Mouse (Mus musculus) gastrocnemius, postnatal 36 days (tissue): ENCODE measurements around the gene Hoxb2. TPM values are rescaled to one million over a fixed set of nuclear protein-coding genes. Genes with fewer than 3 reads are reported as not detected.

Experiments
- DNase-seq, 2 experiments: peaks; one replicate each; pipeline ENCODE4 v3.0.0; 2022
- intact Hi-C: fragments of 180-260 bp; cut with DNase I; formaldehyde crosslinking; loops from one replicate; pipeline ENCODE4 v1.15.1; 2025
- total RNA-seq, 2 experiments: library from RNA; stranded (reverse); gene quantifications; 2 replicates each; pipeline ENCODE4 v1.2.3; 2021

Gene Hoxb2
- total RNA-seq, 2 experiments from 2014 or later: 0.12 TPM; not detected in 1

DNA sequence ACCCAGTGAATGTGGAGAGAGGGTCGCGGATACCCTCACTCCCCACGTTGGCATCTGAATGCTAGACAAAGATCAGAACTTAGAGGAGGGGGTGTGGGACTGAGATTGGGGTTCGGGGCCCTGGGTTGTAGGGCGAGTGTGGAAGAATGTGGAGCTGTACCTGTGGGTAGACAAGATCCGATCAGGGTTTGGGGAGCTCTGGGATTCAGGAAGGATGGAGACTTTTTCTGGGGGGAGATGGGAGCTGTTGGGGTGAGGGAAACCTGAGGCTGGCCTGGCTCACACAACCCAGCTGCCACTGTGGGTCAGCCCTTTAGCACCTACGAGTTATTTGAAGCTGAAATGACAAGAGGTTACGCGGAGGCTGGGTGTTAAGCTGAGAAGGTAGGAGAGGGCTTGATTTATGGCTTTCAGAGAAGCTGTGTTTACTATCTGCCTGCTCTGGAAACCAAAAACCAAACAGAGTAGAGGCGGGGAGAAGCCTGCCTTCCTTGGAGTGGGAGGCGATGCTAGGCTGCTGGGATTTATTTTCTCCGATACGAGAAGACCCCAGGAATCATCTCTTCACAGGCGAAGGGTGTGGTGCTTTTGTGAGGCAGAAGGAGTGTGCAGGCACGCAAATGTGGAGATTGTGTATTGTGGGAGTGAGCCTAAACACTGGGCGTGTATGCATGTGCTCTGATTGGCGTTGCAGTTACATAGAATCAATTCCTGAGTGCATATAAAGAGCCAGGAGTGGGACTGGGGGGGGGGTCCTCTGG lies 16.9 kb upstream of the Hoxb2 start:
- intact Hi-C loops: no loop called here

DNA sequence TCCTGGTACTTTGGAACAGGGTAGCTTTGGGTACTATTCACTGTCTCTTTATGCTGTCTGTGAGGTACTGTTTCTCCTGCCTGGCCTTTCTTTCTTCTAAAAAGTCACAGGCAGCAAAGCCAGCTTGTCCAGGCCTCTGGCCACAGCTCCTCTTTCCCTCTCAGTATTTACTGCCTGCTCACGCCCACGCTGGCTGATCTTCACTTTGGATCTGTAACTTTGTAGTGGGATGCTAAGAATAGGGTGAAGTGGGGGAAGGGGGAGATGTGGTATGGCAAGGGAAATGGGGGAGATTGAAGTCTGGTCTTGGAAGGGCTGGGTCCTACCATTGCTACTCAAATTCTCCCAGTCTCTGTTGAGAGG lies 16.3 kb upstream of the Hoxb2 start:
- intact Hi-C loops: no loop called here
- no peak for DNase-seq

More for the DNA sequence above, 16.9 kb upstream of the Hoxb2 start:
- no peak for DNase-seq

DNA sequence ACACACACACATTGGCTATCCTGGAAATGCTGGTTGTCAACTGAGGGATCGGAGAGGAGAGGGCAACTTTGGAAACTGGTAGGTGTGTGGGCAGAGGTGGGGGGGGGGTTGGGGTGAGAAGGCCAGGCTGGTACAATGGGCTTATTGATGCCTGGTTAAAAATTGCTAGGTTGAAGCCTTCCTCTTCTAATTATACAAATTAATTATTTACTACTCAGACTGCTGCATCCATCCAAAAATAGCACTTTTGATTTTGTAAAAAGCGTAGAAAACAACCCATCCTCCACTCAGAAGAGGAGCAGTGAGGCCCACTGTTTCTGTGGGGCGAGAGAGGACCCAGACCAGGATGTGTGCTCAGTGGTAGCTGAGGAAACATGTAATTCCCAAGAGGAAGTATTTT lies 15.3 kb upstream of the Hoxb2 start:
- intact Hi-C loops: no loop called here
- DNase-seq: no peak

DNA sequence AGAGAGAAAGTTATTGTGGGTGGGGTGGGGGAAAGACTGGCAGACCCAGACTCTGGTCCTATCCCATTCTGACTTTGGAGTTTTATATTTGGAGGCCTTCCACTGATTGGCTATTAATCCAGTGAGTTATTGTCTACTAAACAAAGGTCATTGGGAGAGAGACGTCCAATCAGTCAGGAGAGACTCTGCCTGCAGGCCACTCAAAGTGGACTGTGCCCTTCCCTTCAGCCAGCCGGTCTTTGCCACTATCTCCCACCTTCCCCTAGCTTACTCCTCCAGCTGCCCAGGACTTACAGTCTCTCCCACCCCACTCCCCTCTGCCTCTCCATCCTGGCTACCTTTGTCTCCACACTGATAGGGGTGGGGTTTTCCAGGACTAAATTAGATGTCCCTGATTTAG lies 13.7 kb upstream of the Hoxb2 start:
- intact Hi-C loops: no loop called here
- DNase-seq: no peak

DNA sequence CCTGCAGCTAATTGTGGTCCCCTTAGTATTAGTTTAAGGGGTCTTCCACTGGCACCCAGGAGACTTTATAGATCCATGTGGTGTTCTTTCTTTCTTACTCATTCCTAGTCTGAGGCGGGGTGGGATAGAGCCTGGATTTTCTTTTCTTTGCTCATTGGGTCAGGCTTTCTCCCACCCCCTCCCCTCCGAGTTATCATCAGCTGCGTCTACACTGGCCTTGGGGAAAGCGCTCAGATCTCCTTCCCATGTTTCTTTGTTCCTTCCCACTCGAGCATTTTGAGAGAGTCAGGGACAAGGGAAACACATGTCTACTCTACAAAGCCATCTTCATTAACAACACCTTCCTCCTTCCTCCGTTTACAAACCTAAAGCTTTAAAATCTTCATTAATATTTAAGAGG lies 13.3 kb upstream of the Hoxb2 start:
- no peak for DNase-seq
- intact Hi-C loops: no loop called here

DNA sequence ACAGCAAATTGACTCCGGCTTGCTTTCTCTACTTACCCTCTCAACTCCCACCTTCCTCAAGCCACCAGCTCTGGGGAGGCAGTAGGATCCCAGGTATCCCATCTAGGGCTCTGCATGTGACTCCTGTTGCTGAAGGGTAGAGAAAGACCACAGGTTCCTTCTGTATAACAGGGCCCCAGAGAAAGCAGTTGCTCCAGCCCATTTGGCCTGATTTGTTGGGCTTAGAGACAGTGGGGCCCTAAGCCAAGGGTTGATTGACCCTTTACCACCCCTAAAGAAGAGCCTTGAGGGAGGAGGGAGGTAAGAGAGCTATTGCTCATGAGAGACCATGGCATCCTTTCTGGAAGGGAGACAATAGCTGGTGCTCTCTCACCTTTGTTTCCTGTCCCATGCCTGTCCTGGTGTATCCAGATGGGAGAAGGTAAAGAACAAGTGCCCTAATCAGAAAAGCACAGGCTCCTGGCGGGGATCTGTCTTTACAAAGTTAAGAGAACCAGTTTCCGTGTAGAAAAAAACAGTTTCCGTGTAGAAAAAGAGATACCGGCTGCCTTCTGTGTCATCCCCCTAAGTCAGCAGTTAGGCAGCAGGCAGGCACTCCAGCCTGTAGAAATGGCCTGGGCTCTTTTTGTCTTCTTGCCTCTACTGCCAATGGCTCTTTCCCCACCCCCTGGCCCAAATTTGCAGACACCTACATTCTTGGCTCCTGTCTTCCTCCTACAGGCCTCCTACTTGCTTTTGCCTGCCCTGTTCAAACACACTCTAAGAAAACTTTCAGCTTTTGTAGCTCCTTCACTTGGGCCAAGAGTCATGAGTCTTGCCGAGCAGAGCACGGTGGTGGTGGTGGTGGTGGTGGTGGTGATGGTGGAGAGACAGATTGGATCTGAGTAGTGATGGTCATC lies 11.1 kb upstream of the Hoxb2 start:
- intact Hi-C loops: no loop called here
- DNase-seq: no peak

DNA sequence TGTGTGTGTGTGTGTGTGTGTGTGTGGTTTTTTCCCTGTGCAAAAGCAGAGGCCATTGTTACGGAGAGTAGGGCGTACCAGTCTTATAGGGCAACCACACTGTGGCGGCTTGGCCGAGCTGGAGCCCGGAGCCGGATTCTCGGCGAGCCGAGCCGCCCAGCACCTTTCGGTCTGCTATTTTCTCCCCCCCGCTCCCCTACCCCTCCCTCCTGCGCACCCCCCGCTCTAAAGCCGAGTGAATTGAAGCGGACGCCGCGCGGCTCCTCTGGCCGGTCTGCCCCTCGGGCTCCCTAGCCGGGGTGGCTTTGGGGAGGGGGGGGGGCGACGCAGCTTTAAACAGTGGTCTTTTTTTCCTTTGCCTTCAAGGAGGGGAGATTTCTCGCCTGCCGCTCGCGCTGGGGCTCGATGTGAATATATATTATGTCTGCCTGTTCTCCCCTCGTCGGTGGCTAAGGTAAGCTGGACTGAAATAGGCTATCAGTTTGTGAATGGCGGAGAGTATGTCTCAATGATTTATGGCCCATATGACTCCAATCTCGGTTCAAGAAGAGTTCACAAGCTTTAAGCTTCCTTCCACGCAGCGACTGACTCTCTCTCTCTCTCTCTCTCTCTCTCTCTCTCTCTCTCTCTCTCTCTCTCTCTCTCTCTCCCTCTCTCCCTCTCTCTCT lies 9.5 kb upstream of the Hoxb2 start:
- DNase-seq: no peak
- intact Hi-C loops: no loop called here

DNA sequence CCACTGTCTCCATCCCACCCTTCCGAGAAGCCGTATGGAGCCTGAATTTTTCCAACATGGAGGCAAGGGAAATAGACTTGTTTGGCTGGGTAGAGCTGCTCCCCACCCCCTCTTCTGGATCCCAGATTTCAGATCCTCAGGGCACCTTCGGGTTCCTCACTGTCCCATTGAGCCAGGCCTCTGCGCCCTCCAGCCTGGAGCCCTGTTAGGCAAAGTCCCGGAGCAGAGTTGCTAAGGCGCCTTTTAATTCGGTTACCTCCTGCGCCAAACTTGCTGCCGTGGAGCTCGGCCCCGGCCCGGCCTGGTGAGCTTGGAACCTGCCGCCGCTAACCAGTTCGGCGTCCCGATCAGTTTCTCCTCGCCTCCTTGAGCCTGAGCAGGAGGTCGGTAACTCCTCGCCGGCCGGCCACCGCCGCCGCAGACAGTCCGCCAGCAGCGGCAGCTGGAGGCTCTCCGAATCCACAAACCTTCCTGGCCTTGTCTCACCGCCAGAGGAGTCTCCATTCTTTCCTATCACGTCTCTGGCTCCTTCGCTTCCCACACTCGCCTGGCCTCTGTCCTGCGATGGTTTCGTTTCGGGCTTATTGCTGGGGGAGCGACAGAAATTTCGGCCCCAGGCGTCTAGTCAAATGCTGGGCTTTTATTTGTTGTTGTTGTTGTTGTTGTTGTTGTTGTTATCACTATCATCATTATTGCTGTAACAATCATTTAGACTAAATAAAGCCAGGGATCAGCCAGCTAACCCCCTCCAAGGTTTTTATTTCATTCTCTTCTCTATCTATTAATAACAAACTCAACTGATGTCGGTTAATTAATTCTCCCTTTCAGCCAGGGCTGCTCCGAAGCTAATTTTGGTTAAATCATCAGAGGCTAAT lies 8.4 kb upstream of the Hoxb2 start:
- no peak for DNase-seq
- intact Hi-C loops: no loop called here

DNA sequence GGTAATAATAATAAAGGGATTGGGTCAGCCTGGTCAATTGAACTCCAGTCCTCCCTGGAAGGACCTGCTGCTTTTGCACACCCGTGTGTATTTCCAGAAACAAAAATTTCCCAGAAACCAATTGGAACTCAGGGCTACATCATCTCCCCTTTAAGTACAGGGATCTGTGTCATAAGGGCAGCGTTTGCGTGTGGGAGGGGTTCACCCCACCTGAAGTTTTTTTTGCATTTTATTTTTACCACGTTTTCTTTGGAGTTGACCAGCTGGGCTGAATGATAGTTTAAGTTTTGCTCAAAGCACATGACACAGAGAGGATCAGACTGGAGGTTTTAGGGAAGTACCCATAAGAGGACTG lies 7.8 kb upstream of the Hoxb2 start:
- DNase-seq: no peak
- intact Hi-C loops: no loop called here

DNA sequence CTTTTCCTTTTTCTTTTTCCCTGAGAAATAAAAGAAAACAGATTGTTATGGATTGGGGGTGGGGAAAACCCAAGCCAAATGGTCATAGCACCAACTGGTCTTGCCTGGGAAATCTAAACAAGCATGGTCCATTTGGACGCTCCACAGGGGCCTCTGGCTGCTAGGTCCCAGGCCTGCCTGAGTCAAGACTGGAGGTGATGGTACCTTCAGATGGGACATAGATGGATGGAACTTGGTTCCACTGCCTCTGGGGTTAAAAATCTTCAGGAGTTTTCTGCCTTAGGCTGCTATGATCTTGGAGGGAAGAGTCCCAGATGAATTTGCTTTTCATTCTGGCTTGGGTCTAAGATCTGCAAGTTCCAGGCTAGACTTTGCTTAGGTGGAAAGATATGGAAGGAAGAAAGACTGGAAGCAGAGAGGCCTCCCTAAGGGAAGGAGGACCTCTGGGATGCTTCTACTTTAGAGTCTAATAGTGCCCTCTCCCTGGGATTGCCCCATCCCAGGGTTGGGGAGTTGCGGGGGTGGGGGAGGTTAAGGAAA lies 7.0 kb upstream of the Hoxb2 start:
- intact Hi-C loops: no loop called here
- no peak for DNase-seq

DNA sequence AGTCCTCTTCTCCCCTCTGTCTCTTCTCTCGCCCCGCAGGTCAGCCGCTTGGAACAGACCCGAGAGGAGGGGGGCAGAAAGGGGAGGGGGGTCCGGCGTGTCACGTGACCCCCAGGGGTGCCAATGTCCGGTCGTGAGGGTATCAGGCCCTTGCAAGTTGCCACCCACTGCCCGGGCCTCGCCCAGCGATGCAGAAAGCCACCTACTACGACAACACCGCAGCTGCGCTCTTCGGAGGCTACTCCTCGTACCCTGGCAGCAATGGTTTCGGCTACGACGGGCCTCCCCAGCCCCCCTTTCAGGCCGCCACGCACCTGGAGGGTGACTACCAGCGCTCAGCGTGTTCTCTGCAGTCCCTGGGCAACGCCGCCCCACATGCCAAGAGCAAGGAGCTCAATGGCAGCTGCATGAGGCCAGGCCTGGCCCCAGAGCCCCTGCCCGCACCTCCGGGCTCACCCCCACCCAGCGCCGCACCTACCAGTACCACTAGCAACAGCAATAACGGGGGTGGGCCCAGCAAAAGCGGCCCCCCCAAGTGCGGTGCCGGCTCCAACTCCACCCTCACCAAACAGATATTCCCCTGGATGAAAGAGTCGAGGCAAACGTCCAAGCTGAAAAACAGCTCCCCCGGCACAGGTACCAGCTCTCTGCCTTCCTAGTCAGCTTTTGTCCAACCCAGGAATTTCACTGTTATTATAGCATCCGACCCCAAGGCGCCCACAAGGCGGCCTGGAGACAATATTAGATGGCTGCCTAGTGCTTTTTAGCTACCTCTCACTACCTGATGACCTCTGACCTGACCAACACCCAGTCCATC lies 6.1 kb upstream of the Hoxb2 start:
- intact Hi-C loops: no loop called here

DNA sequence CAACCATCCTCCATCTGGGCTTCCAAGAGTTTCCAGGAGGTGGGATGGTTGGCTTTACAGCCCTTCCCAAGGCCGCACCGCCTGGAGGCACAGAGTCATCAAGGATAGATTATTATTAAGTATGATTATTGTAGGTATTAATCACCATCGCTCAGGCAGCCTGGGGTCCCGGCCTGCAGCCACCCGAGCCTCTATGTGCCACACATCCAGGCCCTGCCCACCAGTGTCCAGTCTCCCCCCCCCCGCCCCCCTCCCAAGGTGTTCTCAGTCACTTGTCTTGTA lies 5.5 kb upstream of the Hoxb2 start:
- no peak for DNase-seq
- intact Hi-C loops: no loop called here

More for the DNA sequence above, 6.1 kb upstream of the Hoxb2 start:
- DNase-seq: no peak

DNA sequence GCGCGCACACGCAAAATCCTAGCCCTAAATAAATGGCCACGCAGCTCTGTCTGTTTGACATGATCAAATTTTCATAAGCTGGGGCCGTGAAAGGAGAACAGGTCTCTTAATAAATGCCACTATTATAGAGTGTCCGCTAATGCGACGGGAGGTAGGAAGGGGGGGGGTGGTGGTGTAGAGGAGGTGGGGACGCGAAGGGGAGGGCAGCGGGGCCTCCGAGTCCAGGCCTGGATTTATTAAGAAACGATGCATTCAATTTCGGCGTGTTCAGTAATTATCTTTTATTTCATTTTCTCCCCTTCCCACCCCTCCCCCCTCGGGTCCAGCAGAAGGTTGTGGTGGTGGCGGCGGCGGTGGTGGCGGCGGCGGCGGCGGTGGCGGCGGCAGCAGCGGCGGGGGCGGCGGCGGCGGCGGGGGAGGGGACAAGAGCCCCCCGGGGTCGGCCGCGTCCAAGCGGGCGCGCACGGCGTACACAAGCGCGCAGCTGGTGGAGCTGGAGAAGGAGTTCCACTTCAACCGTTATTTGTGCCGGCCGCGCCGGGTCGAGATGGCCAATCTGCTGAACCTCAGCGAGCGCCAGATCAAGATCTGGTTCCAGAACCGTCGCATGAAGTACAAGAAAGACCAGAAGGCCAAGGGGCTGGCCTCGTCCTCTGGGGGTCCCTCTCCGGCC lies 5.0 kb upstream of the Hoxb2 start:
- intact Hi-C loops: no loop called here
- no peak for DNase-seq

DNA sequence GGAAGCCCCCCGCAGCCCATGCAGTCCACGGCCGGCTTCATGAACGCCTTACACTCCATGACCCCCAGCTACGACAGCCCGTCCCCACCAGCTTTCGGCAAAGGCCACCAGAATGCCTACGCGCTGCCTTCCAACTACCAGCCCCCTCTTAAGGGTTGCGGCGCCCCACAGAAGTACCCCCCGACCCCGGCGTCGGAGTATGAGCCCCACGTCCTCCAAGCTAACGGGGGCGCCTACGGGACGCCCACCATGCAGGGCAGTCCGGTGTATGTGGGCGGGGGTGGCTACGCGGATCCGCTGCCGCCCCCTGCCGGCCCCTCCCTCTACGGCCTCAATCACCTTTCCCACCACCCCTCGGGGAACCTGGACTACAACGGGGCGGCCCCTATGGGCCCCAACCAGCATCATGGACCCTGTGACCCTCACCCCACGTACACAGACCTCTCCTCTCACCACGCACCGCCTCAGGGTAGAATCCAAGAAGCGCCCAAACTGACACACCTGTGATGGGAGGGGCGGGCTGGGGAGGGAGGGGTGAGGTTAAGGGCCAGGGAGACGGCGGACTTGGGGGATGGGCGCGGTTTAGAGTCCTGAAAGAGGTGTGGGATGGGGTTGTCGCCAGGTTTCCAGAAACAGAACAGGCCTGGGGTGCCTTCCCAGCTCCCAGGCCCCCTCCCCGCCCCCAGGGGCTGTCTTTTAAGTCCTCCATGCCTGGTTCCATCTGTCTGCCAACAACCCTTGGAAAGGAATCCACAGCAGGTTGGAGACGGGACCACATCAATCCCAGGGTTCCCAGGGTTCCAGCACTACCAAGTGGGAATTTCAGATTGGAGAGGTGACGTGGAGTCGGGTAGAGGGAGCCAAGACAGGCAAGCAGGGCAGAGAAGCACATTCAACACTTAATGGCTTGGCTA lies 4.2 kb upstream of the Hoxb2 start:
- intact Hi-C loops: no loop called here
- no peak for DNase-seq

DNA sequence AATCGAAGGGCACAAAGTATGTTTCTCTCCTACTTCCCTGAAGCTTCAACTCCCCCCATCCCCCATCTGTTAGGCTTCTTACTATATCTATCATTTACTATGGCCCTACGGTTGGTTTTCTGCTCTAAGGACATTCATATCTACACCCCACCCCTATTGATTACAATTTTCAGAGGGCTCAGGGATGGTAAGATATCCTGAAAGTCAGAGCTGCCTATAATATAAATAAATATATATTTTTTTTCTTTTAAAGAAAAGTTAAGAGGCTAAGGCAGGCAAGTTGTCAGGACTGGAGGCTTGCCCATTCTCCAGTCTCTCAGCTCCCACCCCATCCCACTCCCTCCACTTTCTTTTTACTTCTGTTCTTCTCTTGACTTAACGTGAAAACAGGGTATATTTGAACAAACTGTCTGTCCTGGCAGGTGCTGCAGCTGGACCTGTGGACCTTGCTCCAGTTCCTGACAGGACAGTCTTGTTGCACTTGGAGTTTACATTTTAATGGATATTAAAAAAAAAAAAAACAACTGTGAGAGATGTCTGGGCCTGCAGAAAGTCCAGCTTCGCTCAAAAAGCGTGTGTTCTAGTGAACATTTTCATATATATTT lies 3.3 kb upstream of the Hoxb2 start:
- no peak for DNase-seq
- intact Hi-C loops: no loop called here

DNA sequence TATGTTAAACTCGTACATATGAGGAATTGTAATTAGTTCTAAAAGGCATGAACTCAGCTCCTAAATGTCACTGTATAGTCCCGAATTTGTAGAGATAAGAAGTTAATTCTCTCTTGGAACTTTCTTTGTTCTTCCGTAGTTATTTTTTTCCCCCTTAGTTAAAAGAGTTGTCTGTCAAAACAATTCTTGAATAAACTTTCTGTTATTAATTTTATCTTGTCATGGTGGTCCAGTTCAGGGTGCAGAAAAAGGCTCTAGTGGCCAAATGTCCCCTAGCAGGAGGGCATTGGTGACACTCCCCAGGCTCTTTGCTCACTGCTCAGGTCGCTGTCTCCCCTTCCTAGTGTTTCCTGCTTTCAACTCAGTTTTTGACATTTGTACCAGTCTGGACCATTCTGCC lies 2.6 kb upstream of the Hoxb2 start:
- intact Hi-C loops: no loop called here
- no peak for DNase-seq

DNA sequence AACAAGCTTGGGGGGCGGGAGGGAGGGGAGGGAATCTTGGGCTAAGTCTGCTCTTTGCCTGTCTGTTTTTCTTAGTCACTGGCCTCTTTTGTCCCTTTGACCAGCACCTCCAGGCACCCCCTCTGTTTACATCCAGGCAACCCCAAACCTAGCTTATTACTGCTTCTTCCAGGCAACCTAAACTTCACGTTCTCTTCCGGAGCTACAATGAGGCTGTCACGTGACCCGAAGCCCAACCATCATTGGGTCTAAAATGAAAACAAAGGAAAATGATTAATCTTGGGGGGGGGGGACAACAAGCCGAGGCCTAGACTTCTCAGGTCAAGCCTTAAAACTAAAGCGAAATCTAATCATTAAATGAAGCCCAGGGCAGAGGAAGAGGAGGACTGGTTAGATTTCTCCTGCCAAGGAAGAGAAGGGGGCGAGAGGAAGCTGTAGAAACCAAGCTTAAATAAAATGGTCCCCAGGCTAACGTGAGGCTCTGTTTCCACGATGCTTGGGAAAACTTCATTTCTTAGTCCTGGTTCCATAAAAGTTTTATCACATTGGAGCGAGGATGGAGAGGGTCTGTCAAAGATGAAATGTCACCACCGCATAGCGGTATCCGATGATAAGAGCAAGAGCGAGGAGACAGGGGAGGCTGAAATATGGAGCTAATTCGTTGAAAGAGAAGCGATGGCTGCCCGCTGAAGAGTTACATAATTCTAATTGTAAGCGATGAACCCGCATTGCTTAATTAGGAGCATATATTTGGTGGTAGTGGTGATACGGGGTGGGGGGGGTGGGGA lies 2.0 kb upstream of the Hoxb2 start:
- no peak for DNase-seq
- intact Hi-C loops: no loop called here
